Mouse (Mus musculus) forebrain, postnatal 0 days (tissue): ENCODE data around the gene Hmgb4. TPM values are rescaled to one million over a fixed set of nuclear protein-coding genes. Genes with fewer than 3 reads are reported as not detected.

Source experiments
- ATAC-seq: fragments of 200-750 bp; cut with Nextera tagmentation; 2 replicates; pipeline ENCODE4 v1.8.0; 2017; ENCODE audit warnings: mild to moderate bottlenecking, moderate library complexity
- DNase-seq: peaks from one replicate; pipeline ENCODE4 v3.0.0-alpha.2; 2015
- H3K27ac ChIP-seq: fragments of 300-500 bp; sonication (generic); 2 replicates; pipeline ENCODE4 v1.5.1; 2014; ENCODE audit warnings: low read depth, mild to moderate bottlenecking, antibody characterized with exemption, low read length, moderate library complexity, mixed read lengths
- H3K27me3 ChIP-seq: fragments of 300-500 bp; sonication (generic); 2 replicates; pipeline ENCODE4 v1.6.1; 2014; ENCODE audit warnings: mild to moderate bottlenecking, low read length, mixed read lengths; ENCODE audit not compliant: insufficient read depth
- H3K36me3 ChIP-seq: fragments of 300-500 bp; sonication (generic); 2 replicates; pipeline ENCODE4 v1.6.1; 2014; ENCODE audit warnings: mild to moderate bottlenecking, moderate library complexity; ENCODE audit not compliant: insufficient read depth
- H3K4me1 ChIP-seq: fragments of 300-500 bp; sonication (generic); 2 replicates; pipeline ENCODE4 v1.6.1; 2014; ENCODE audit warnings: antibody characterized with exemption; ENCODE audit not compliant: insufficient read depth
- H3K4me2 ChIP-seq: fragments of 300-500 bp; sonication (generic); 2 replicates; pipeline ENCODE4 v1.6.1; 2014; ENCODE audit warnings: low read depth, mild to moderate bottlenecking, moderate library complexity
- H3K4me3 ChIP-seq: fragments of 300-500 bp; sonication (generic); 2 replicates; pipeline ENCODE4 v1.5.1; 2014; ENCODE audit warnings: low read depth, low read length, mixed read lengths
- H3K9ac ChIP-seq: fragments of 300-500 bp; sonication (generic); 2 replicates; pipeline ENCODE4 v1.6.1; 2014; ENCODE audit warnings: mild to moderate bottlenecking
- H3K9me3 ChIP-seq: fragments of 300-500 bp; sonication (generic); 2 replicates; pipeline ENCODE4 v1.6.1; 2016; ENCODE audit warnings: low read length
- CTCF ChIP-seq: sonication (generic); IDR thresholded peaks from 2 replicates; pipeline ENCODE4 v1.5.1; 2016; ENCODE audit warnings: antibody characterized with exemption, control low read depth, low read depth
- WGBS: fragments of 180-500 bp; shearing (Covaris S2); extraction: QIAGEN DNeasy Blood & Tissue Kit; methylation state at CpG from one replicate; pipeline ENCODE4 v1.1.7; 2014; 5-methylcytosine and 5-hydroxymethylcytosine counted together
- polyA plus RNA-seq: library from polyadenylated mRNA; unstranded; fragments of >200 nt; fragmentation: Nextera tagmentation; extraction: Ambion mirVana; gene quantifications from 2 replicates; pipeline ENCODE4 v1.2.1, GENCODE M21; 2015
- total RNA-seq: library from RNA; depleted of rRNA; stranded (reverse); fragments of >200 nt; gene quantifications from 2 replicates; pipeline ENCODE4 v1.2.3, GENCODE M21; 2014

Hmgb4 gene
- total and polyA plus RNA-seq, 2 experiments from 2014 or later: not detected

GRCm38 (mm10) chr4:128227377-128228316, 33.1 kb downstream of the Hmgb4 start:
- Histone ChIP-seq H3K27ac (no peak overlapping the region), H3K9ac (no peak overlapping the region), H3K4me1 (0 out of 2 replicates have a peak, but pooled peaks cover under 1% of the 10 kb centered on the region), H3K4me2 (no peak overlapping the region), H3K36me3 (no peaks in the 10 kb centered on the region), H3K9me3 (no peaks in the 10 kb centered on the region), H3K27me3 (no peaks in the 10 kb centered on the region), H3K4me3 (no peak overlapping the region)
- WGBS: 37% methylated on average over 13 of the region's 13 CpGs
- ATAC-seq (no peak; the same call in 1 of the 2 replicates), DNase-seq (no peak)
- no peak for TF ChIP-seq CTCF

- H3K27ac ChIP-seq: no peak overlapping the region
- H3K9me3 ChIP-seq: no peaks in the 10 kb centered on the region
- no peaks in the 10 kb centered on the region for H3K4me1 ChIP-seq
- WGBS: 70% methylated on average over 6 of the region's 6 CpGs
- ATAC-seq (no peak), DNase-seq (no peak)
- no peak overlapping the region for H3K4me3 ChIP-seq
- H3K4me2 ChIP-seq: no peak overlapping the region
- H3K9ac ChIP-seq: no peak overlapping the region
- H3K36me3 ChIP-seq: no peaks in the 10 kb centered on the region
- no peaks in the 10 kb centered on the region for H3K27me3 ChIP-seq
- TF ChIP-seq CTCF: no peak
Measured at GRCm38 (mm10) chr4:128224453-128224852, 36.3 kb downstream of the Hmgb4 start.

GRCm38 (mm10) chr4:128217991-128218595, 42.7 kb downstream of the Hmgb4 start:
- Histone ChIP-seq H3K4me1 (no peaks in the 10 kb centered on the region), H3K36me3 (0 out of 2 replicates have a peak, but pooled peaks cover 2% of the 10 kb centered on the region), H3K9me3 (no peaks in the 10 kb centered on the region), H3K27ac (no peak overlapping the region), H3K27me3 (no peaks in the 10 kb centered on the region), H3K4me2 (no peak overlapping the region), H3K4me3 (no peak overlapping the region), H3K9ac (no peak overlapping the region)
- 68% methylated on average over 13 of the region's 13 CpGs for WGBS
- ATAC-seq: no peak
- no peak for TF ChIP-seq CTCF
- DNase-seq: no peak
